Mouse (Mus musculus): Measurements from ENCODE around the gene Dnaic1. TPM values are rescaled to one million over a fixed set of nuclear protein-coding genes. Genes with fewer than 3 reads are reported as not detected.

Dnaic1 gene
- total and polyA plus RNA-seq, 2 experiments from 2014 or later, result 2.8 to 4.9 TPM

GRCm38 (mm10) chr4:41660851-41661430, 91.4 kb downstream of the Dnaic1 start:
- Histone ChIP-seq H3K27ac (ENCODE audit: low read depth, low read length) (no peak overlapping the region), H3K4me2 (ENCODE audit: low read depth) (no peak overlapping the region), H3K9me3 (ENCODE audit: low read length) (no peaks in the 10 kb centered on the region), H3K4me1 (ENCODE audit: insufficient read depth) (no peaks in the 10 kb centered on the region), H3K4me3 (ENCODE audit: low read depth, low read length) (no peak overlapping the region), H3K36me3 (ENCODE audit: insufficient read depth) (peaks cover 6% of the 10 kb centered on the region; the same call in 1 of the 2 replicates), H3K27me3 (ENCODE audit: insufficient read depth, low read length) (no peaks in the 10 kb centered on the region), H3K9ac (no peak overlapping the region)
- 19% methylated on average over 11 of the region's 11 CpGs for WGBS
- no peak for TF ChIP-seq CTCF (IDR thresholded peaks at IDR 0.05; ENCODE audit: low read depth)
- DNase-seq, result peak; percentile 62
- peak; percentile 21; the same call in 1 of the 2 replicates for ATAC-seq

- H3K4me1 ChIP-seq (ENCODE audit: insufficient read depth), result no peaks in the 10 kb centered on the region
- no peak for TF ChIP-seq CTCF (IDR thresholded peaks at IDR 0.05; ENCODE audit: low read depth)
- no peaks in the 10 kb centered on the region for H3K9me3 ChIP-seq (ENCODE audit: low read length)
- no peaks in the 10 kb centered on the region for H3K27me3 ChIP-seq (ENCODE audit: insufficient read depth, low read length)
- no peak overlapping the region for H3K27ac ChIP-seq (ENCODE audit: low read depth, low read length)
- no peak overlapping the region for H3K4me2 ChIP-seq (ENCODE audit: low read depth)
- H3K36me3 ChIP-seq (ENCODE audit: insufficient read depth), result peaks cover 6% of the 10 kb centered on the region; the same call in 1 of the 2 replicates
- DNase-seq, result no peak
- no peak overlapping the region for H3K4me3 ChIP-seq (ENCODE audit: low read depth, low read length)
- H3K9ac ChIP-seq, result no peak overlapping the region
- WGBS, result 80% methylated on average over 11 of the region's 11 CpGs
- ATAC-seq, result no peak
Measured at GRCm38 (mm10) chr4:41662723-41663122, 93.1 kb downstream of the Dnaic1 start.

- 68% methylated on average over 9 of the region's 9 CpGs for WGBS
- Histone ChIP-seq H3K27me3 (ENCODE audit: insufficient read depth, low read length) (no peaks in the 10 kb centered on the region), H3K9ac (no peak overlapping the region), H3K27ac (ENCODE audit: low read depth, low read length) (no peak overlapping the region), H3K4me1 (ENCODE audit: insufficient read depth) (no peaks in the 10 kb centered on the region), H3K36me3 (ENCODE audit: insufficient read depth) (peaks cover 6% of the 10 kb centered on the region; the same call in 1 of the 2 replicates), H3K4me3 (ENCODE audit: low read depth, low read length) (no peak overlapping the region), H3K4me2 (ENCODE audit: low read depth) (no peak overlapping the region), H3K9me3 (ENCODE audit: low read length) (no peaks in the 10 kb centered on the region)
- no peak for ATAC-seq
- TF ChIP-seq CTCF (IDR thresholded peaks at IDR 0.05; ENCODE audit: low read depth), result no peak
- no peak for DNase-seq
Measured at GRCm38 (mm10) chr4:41663614-41664013, 94.0 kb downstream of the Dnaic1 start.

- Histone ChIP-seq H3K4me2 (ENCODE audit: low read depth) (no peak overlapping the region), H3K4me1 (ENCODE audit: insufficient read depth) (no peaks in the 10 kb centered on the region), H3K27me3 (ENCODE audit: insufficient read depth, low read length) (no peaks in the 10 kb centered on the region), H3K27ac (ENCODE audit: low read depth, low read length) (no peak overlapping the region), H3K9ac (no peak overlapping the region), H3K36me3 (ENCODE audit: insufficient read depth) (peaks cover 6% of the 10 kb centered on the region; the same call in 1 of the 2 replicates), H3K4me3 (ENCODE audit: low read depth, low read length) (no peak overlapping the region), H3K9me3 (ENCODE audit: low read length) (no peaks in the 10 kb centered on the region)
- WGBS, result 77% methylated on average over 7 of the region's 7 CpGs
- no peak for DNase-seq
- no peak for ATAC-seq
- no peak for TF ChIP-seq CTCF (IDR thresholded peaks at IDR 0.05; ENCODE audit: low read depth)
Measured at GRCm38 (mm10) chr4:41664533-41664932, 95.0 kb downstream of the Dnaic1 start.

- no peak for DNase-seq
- Histone ChIP-seq H3K4me1 (ENCODE audit: insufficient read depth) (no peaks in the 10 kb centered on the region), H3K9me3 (ENCODE audit: low read length) (no peaks in the 10 kb centered on the region), H3K4me2 (ENCODE audit: low read depth) (no peak overlapping the region), H3K36me3 (ENCODE audit: insufficient read depth) (peaks cover 6% of the 10 kb centered on the region; the same call in 1 of the 2 replicates), H3K27ac (ENCODE audit: low read depth, low read length) (no peak overlapping the region), H3K27me3 (ENCODE audit: insufficient read depth, low read length) (no peaks in the 10 kb centered on the region), H3K4me3 (ENCODE audit: low read depth, low read length) (no peak overlapping the region), H3K9ac (no peak overlapping the region)
- TF ChIP-seq CTCF (IDR thresholded peaks at IDR 0.05; ENCODE audit: low read depth), result no peak
- ATAC-seq, result no peak
- WGBS, result 16% methylated on average over 6 of the region's 8 CpGs
Measured at GRCm38 (mm10) chr4:41665009-41665675, 95.6 kb downstream of the Dnaic1 start.

GRCm38 (mm10) chr4:41666646-41667045, 97.1 kb downstream of the Dnaic1 start:
- no peak for TF ChIP-seq CTCF (IDR thresholded peaks at IDR 0.05; ENCODE audit: low read depth)
- Histone ChIP-seq H3K4me3 (ENCODE audit: low read depth, low read length) (no peak overlapping the region), H3K36me3 (ENCODE audit: insufficient read depth) (peaks cover 6% of the 10 kb centered on the region; the same call in 1 of the 2 replicates), H3K4me1 (ENCODE audit: insufficient read depth) (0 out of 2 replicates have a peak, but pooled peaks cover under 1% of the 10 kb centered on the region), H3K9ac (no peak overlapping the region), H3K27me3 (ENCODE audit: insufficient read depth, low read length) (no peaks in the 10 kb centered on the region), H3K9me3 (ENCODE audit: low read length) (no peaks in the 10 kb centered on the region), H3K27ac (ENCODE audit: low read depth, low read length) (no peak overlapping the region), H3K4me2 (ENCODE audit: low read depth) (no peak overlapping the region)
- DNase-seq (no peak), ATAC-seq (no peak)
- 76% methylated on average over 11 of the region's 11 CpGs for WGBS

- Histone ChIP-seq H3K9ac (no peak overlapping the region), H3K27me3 (ENCODE audit: insufficient read depth, low read length) (no peaks in the 10 kb centered on the region), H3K4me3 (ENCODE audit: low read depth, low read length) (no peak overlapping the region), H3K36me3 (ENCODE audit: insufficient read depth) (0 out of 2 replicates have a peak, but pooled peaks cover 6% of the 10 kb centered on the region), H3K4me2 (ENCODE audit: low read depth) (no peak overlapping the region), H3K4me1 (ENCODE audit: insufficient read depth) (peaks cover 8% of the 10 kb centered on the region; the same call in 1 of the 2 replicates), H3K27ac (ENCODE audit: low read depth, low read length) (no peak overlapping the region), H3K9me3 (ENCODE audit: low read length) (no peaks in the 10 kb centered on the region)
- DNase-seq (no peak), ATAC-seq (no peak)
- no peak for TF ChIP-seq CTCF (IDR thresholded peaks at IDR 0.05; ENCODE audit: low read depth)
- 81% methylated on average over 18 of the region's 18 CpGs for WGBS
Measured at GRCm38 (mm10) chr4:41670836-41671235, 101.3 kb downstream of the Dnaic1 start.

Data from forebrain, postnatal 0 days (tissue).